Mouse (Mus musculus) adrenal gland, adult (tissue): ENCODE data around the gene Acin1.
A peak's percentile ranks its signal among the peaks of the same experiment; 100 is the strongest.

Experiments used
- DNase-seq, 2 experiments: peaks; one replicate each; pipeline ENCODE4 v3.0.0; 2022 to 2023; ENCODE audit warnings: low spot score in 1 of 2; ENCODE audit not compliant: inconsistent age in 2 of 2

The Acin1 gene

DNA sequence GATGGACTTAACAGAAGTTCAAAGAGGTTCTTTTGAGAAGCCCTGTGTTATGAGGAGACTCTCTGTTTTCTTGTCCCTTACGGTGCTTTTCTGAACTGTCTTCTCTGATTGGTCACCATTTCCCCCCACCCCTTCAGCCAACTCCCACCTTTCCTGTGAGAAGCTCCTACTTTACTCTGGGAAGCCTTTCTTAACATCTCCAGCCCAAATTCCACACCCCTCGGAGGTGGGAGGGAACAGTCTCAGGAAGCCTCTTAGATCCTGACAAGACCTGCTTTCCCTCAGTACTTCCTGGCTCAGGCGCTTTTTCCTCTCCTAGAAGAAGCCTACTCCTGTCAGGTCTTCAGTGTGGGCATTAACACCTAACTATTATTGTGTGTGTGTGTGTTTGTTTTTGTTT is 12.9 kb upstream of the Acin1 start:
- DNase-seq, result no peak

DNA sequence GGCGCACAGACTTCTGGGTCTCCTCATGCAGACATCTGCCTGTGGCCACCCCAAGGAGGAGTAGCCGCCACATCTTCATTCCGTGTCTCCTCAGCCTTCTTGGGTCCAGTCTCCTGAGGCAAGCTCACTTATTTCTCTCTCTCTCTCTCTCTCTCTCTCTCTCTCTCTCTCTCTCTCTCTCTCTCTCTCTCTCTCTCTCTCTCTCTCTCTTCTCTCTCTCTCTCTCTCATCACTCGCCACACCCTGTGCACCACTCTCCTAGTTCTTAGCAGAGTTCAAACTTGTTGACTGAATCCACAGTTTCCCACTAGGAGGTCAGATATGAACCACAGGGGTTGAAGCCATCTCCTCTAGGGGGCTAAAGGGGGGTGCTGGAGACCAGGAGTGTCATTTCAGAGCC is 12.0 kb upstream of the Acin1 start, which contains the start of gene Gm29776:
Gene Gm29776, minus strand, starts transcription at position 101 of the 400 bp plus-strand sequence.
- DNase-seq, result no peak

DNA sequence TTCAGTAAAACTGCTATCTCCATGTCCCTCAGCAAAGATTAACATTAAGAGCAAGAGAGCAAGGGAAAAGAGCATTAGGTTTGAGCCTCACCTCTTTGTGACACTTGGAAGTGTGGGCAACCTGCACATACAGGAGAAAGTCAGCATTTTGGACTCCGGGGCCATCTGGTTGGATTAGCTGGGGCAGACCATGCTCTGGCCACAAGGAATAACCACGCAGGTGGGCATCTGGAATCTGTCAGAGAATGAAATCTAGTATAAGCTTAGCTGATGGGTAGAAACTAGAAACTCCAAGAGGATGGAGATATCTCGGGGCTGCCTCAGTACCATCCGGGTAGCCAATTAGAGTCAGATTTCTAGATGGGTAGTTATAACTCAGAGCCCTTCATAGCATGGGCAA is 10.0 kb upstream of the Acin1 start:
- no peak for DNase-seq

DNA sequence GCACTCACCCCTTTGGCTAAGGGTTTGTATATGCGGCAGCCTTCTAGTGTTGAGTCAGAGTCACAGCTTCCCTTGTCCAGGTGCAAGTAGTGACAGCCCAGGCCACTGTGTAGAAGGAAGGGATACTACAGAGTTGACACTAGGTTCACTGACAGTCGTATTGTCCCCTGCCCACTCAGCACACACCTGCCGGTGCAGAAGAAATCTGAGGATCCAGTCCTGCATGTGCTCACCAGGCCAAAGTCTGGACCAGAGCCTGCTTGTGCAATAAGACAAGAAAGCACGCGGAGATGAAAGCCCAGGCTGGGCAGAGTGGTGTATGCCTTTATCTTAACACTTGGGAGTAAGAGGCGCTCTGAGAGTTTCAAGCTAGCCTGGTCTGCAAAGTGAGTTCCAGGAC is 8.3 kb upstream of the Acin1 start:
- DNase-seq, result no peak

DNA sequence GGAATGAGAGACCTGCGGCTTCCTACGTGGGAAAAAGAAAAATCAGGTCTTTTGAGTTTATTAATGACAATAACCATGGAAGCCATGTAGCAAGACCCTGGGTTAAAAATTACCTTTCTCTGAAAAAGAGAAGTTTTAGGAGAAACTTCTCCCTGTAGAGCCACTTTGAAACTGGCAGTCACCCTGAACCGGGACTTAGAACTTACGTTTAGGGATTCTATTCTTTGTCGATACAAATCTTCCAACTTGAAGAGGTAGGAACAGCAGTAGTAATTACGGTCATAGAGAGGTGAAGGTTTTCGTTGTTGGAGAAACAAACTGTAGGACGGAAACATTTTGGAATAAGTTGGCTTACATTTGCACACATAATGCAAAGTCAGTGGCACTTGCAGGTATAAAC is 520 bp upstream of the Acin1 start:
- no peak for DNase-seq

DNA sequence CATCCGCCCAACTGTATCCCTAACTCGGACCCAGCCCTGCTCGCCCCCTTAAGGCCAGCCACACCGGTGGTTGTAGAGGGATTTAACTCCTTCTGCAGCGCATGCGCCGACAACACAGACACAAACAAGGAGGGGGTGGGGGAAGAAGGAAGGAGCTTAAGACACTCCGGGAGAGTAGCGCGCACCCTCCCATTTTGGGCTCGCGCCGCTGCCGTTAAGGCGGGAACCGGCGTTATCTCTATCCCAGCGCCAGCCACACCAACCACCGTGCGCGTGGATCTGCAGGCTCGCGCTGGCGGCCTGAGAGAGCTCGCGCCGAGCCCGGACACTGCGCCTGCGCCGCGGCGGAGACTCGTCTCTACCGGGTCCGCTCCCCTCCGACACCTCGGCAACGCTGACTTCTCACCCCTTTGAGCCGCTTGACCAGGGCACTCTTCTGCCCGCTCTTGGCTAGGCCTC is 639 bp downstream of the Acin1 start, which contains the start of gene 1700123O20Rik:
Gene 1700123O20Rik, plus strand, starts transcription at position 154 of the 459 bp plus-strand sequence.
- DNase-seq, result no peak

DNA sequence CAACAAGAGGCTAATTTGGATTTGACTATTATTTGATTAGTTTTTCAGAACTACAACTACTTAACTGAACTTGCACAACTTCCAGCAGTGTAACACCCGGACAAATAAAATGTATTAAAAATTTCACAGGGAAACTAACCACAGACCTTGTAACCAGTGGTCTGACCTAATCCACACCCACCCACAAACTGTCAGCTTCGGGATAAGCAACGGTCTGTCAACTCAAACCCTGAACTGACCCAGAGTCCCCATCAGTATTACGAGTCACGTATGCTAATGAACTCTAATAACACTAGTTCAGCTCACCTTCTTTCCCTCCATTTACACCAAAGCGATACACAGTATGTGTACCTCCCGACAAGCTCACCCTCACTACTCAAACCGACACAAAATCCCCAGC is 1.3 kb downstream of the Acin1 start:
- no peak for DNase-seq

DNA sequence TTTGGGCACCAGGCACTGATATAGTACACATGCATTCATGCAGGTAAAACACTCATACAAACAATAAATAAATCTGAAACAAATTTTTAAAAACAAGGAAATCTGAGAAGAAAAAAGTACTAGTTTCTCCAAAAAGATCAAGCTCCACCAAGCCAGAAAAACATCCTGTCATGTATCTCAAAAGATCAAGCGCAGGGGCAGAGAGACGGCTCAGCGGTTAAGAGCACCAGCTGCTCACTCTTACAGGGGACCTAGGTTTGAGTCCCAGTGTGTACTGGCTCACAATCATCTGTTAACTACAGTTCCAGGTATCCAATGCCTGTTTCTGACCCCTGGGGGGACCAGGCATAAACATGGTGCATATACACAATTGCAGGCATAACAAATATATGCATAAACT is 4.3 kb downstream of the Acin1 start:
- DNase-seq, result no peak

DNA sequence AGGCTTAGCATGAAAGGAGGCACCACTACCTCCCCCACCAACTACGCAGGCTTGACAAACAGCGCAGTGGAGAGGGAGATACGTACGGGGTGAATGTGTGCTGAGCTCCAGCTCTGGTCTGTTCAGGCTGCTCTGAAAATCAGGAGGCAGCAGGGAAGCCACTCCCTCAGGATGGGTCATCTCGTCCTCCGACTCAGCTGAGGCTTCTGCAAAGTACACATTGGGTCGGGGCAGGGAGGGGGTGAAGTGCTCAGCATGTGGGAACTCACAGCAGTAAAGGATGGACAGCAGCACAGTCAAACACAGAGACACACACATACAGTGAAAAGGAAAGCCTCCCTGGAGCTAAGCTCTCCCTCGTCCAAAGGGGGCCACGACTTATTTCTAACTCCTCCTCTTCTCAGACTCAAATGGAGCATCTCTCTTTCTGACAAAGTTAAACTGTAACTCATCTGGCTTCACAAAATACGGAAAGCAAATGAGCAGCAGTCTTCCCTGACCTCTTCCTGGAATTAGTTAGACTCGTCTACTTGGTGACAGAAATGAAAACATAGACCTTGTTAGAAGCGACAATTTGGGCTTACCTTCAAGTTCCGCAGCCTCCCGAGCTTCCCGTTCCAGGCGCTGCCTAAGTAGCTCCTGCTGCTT is 8.0 kb downstream of the Acin1 start:
- DNase-seq, result no peak

DNA sequence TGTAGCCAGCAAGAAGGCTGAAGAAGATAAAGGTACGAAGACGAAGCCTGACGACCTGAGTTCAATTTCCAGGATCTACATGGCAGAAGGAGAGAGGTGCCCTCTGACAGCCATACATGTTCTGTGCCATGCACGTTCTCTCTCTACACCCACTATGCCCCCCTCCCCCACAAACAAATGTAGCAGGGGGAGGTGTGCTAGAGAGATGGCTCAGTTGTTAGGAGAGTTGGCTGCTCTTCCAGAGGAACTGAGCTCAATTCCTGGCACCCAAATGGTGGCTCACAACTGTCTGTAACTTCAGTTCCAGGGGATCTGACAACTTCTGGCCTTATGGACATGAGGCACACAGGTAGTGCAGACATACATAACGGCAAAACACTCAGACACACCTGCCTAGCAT is 10.4 kb downstream of the Acin1 start:
- no peak for DNase-seq

DNA sequence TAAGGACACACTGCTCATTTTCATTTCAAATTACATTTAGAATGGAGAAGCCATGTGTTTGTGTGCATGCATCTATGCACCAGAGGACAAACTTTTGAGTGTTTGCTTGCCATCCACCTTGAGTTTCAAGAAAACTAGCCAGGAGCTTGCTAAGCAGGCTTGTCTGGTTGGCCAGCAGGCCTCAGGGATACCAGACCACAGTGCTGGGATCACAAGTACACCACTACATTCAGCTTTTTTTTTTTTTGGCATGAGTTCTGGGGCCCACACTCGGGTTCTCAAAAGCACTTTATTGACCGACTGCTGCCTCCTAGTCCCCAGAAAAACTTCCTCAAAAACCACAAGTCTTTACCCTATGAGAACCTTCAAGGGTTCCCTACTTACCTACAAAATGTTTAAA is 12.4 kb downstream of the Acin1 start:
- no peak for DNase-seq

DNA sequence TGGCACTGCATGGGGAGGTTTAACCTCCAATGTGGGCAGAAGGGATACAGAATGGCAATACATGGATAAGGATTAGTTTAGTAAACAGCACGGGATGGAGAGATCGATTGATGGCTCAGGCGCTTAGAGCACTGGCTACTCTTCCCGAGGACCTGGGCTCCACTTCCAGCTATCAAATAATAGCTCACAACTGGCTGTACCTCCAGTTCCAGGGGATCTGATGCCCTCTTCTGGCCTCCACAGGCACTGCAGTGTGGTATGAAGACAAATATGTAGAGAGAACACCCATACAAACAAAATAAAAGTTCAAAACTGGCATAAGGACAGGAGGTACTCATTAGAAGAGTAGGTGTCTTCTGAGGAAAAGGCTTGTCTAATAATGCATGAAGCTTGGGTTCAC is 17.4 kb downstream of the Acin1 start:
- peak; percentile 56 to 85 for DNase-seq

DNA sequence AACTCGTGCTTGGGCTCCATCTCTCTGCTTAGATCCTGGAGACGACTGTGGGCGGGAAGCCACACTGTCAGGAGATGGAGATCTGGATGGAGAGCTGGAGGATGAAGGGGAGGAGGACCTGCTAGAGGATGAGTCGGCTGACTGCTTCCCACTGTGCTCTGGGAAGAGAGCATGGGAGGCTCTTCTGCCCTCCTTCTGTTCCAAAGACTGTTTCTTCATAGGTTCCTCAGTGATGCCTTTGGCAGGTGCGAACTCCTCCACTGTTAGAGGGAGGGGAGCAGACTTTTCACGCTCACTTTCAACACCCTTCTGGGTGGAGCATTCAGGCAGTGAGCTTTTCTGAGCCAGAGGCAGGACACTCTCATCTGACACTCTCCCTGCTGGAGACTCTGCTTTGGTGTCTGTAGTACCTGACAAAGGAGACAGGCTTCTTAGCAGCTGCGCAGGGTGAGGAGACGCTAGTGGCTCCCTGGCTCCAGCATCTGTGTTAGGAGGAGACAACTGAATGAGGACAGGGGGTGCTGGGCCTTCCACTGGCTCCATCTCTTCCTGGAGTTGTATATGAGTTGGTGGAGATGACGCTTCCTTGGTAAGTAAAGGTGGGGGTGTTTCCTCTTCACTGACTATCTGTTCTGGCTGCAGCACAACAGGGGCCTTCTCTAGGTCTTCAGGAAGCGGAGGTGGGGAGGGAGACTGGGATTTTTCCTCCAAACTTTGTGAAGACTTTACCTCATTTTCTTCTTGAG is 22.1 kb downstream of the Acin1 start:
- DNase-seq, result no peak

DNA sequence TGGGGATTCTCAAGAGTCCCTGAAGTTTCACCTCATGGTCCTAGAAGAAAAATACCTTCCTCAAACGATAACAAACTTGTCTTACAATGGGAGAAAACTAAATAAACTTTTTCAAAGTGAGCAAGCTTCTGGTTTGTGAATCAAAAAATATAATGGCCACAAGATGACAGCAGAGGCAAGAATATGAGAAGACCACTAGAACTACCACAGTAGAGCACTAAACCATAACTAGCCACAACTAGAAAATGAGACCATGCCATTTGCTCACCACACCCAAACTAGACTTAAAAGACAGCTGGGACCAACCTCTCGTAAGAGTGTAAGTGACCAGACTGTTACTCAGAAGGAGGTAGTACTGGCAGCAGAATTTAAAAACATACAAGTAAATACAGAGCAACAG is 26.7 kb downstream of the Acin1 start:
- DNase-seq, result peak in 1 of 2 experiments; percentile 63

DNA sequence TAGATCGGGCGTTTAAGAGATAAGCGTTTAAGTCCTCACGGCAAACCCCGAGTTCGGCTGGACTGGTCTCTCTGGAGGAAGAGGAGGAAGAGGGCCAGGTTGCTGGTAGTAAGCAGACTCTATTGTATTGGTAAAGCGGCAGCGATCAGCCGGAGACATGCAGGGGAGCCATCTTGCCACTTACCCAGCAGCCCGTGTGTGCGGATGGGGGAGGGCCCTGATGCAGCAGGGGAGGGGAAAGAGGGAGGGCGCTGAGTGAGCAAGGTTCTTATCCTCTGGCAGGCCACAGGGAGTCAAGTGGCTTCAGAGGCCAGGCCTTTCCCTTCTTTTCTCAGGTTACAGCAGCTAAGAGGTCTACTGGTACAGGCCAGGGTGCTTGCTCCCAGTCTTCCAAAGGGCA is 33.2 kb downstream of the Acin1 start:
- peak; percentile 91 to 96 for DNase-seq

DNA sequence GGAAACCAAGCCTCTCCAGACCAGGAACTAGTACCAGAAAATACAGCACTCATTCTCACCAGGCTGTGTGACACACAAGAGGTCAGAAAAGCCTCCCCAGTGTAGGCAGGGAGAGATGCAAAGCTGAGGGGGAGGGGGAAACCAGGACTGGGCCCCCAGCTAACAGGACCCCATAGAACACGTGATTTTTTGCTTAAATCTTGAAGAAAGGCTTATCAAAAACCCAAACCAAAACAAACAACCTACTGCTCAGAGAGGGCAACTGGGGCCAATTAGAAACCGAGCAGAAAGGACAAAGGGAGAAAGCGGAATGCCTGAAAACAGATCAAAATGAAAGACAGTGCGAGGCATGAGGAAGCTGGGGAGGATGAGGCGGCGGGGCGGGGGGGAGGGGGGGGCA is 33.9 kb downstream of the Acin1 start:
- peak in 1 of 2 experiments; percentile 55 for DNase-seq

DNA sequence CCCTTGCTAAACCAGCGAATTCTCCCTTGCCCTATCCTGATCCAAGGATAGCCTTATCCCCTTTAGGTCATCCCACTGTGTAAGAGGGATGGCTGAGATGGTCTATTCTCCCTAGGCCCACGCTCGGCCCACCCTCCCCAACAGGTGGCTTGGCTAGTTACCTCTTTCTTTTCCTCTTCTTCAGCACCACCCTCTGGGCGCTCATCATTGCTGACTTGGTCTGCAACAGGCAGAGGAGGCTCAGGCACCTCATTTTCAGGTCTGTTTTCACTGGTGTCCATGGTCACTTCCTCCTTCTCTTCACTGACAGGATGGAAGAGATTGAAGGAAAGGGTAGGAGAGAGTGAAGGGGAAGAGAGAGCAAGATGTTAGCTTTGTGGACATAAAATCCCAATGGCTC is 35.2 kb downstream of the Acin1 start:
- no peak for DNase-seq

DNA sequence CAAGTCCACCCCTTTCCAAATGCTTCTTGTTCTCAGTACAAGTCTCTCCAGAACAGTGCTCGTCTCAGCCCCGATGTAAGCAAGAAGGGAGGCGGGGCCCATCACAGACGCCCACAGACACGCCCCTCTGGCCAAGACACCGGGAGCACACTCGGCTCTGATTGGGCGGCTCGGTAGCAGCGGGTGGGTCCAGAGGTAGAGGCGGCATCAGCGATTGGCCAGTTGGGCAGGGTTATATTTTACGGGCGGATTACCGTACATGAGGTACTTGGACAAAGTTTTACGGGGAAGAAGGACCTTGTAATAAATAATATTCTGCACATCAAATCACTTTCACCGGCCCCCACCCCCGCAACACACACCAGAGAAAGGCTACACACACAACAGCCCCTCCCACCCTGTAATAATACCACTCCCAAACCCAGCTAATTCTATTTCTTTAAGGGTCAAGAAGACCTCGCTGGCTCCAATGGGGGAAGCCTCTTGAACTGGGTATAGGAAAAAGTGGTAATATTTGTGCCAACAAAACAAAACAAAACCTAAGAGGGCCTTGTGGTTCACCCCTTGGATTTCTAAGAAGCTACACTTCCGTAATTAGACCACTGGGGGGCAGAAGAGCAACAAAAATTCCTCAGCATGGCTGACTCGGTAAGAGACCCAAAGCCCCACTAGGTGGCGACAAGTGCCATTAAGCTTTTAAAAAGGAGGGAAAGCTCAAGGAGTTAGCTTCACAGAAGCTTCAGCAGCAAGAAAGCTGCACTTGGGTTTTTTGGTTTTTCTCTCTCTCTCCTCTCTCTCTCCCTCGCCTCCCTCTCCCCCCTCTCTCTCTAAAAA is 35.9 kb downstream of the Acin1 start:
- DNase-seq, result peak; percentile 80 to 93

DNA sequence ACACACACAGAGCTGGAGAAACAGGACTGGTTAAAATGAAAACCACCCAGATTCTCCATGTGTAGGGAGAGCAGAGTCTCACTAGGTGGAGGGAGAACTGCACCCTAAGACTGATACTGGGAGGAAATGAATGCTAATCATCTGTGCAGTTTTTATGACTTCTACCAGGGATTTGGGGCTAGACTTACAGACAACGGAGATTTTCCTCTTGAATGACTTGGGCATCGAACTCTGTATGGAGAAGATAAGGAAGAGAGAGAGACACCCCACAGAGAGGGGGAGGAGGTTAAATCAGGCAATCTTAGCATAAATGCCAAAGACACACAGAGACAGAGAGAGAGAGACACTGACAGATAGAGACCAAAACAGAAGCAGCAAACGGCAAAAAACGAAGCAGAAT is 38.8 kb downstream of the Acin1 start:
- no peak for DNase-seq

DNA sequence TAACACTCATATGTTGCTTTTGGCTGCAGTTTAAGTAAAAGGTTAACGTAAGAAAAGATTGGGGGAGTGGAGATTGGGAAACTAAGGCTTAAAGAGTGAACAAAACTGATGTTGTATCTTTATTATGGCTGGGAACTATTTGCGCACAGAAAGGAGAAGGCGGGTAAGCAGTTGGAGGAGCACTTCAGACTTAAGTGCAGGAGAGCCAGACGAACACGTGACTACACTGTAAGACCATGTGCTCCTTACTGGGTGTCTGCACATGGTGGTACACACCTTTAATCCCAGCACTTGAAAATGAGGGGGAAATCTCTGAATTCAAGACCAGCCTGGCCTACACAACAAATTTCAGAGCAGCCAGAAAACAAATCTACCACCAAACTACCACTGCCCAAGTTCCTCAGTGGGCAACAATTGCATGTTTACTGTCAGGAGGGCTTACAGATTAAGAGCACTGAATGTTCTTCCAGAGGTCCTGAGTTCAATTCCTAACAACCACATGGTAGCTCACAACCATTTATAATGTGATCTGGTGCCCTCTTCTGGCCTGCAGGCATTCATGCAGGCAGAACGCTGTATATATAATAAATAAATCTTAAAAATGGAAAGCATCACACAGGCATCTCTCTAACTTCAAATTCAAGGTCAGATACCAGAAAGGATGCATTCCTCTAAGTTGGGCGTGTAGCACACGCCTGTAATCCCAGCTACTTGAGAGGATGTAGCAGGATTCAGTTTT is 39.7 kb downstream of the Acin1 start:
- no peak for DNase-seq

DNA sequence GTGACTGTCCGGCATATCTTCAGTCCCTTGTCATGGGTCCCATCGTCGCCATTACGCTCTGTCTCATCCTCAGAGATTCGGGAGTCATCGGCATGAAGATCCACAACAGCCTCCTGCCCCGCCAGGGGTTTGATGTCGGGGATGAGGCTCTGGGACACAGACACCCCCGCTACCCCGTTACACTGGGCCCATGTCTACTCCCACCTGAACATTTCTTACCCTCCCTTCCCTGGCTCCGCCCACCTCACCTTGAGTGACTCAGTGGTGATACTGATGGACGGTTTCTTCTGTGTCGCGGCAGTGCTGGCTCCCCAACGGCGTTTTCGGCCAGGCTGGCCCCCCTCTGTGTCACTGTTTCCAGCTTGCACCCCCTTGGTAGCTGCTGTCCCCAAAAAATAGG is 40.3 kb downstream of the Acin1 start:
- DNase-seq, result no peak
